ENCODE assay signal across 8 mouse cellular contexts in genomic region chr8:126539355-126540093, GRCm38 (mm10). TPM values are rescaled to one million over a fixed set of nuclear protein-coding genes. Genes with fewer than 3 reads are reported as not detected.
A peak's percentile ranks its signal among the peaks of the same experiment; 100 is the strongest.
DNase-seq lines count a peak whose midpoint lies in the region; ATAC-seq and TF ChIP-seq lines count a peak whose summit lies in the region.

No protein-coding gene starts in this region.

- peak overlapping the region; percentile 21; the same call in 1 of the 2 replicates for H3K27ac ChIP-seq in intestine, postnatal 0 days (ENCODE audit: low read depth, low read length)
- H3K27ac ChIP-seq in midbrain, embryonic 10.5 days (replicated peaks) = peak overlapping the region; percentile 82

- no peak overlapping the region for H3K4me3 ChIP-seq in intestine, postnatal 0 days (ENCODE audit: low read depth, low read length)
- H3K4me3 ChIP-seq in midbrain, embryonic 10.5 days = peak overlapping the region; percentile 37; the same call in 1 of the 2 replicates

- no peak overlapping the region for H3K4me2 ChIP-seq in intestine, postnatal 0 days (replicated peaks; ENCODE audit: low read depth)

- no peak overlapping the region for H3K9ac ChIP-seq in intestine, postnatal 0 days (ENCODE audit: low read depth, low read length)

- H3K4me1 ChIP-seq in intestine, postnatal 0 days (replicated peaks; ENCODE audit: control insufficient read depth, insufficient read depth, low read length) = peaks cover 10% of the 10 kb centered on the region; the same call in 1 of the 2 replicates
- H3K4me1 ChIP-seq in midbrain, embryonic 10.5 days = peaks cover 54% of the 10 kb centered on the region

- H3K36me3 ChIP-seq in intestine, postnatal 0 days (ENCODE audit: control insufficient read depth, insufficient read depth) = no peaks in the 10 kb centered on the region
- H3K36me3 ChIP-seq in midbrain, embryonic 10.5 days = no peaks in the 10 kb centered on the region

- H3K27me3 ChIP-seq in intestine, postnatal 0 days (replicated peaks; ENCODE audit: control insufficient read depth, insufficient read depth, low read length) = no peaks in the 10 kb centered on the region
- no peaks in the 10 kb centered on the region for H3K27me3 ChIP-seq in midbrain, embryonic 10.5 days (ENCODE audit: low read depth, poor library complexity, severe bottlenecking)

- 28% methylated on average over 10 of the region's 10 CpGs for WGBS in intestine, postnatal 0 days
- 72% methylated on average over 10 of the region's 10 CpGs for WGBS in midbrain, embryonic 10.5 days

- TF ChIP-seq CTCF in intestine, postnatal 0 days (IDR thresholded peaks at IDR 0.05; ENCODE audit: low read depth) = no peak

- no peaks in the 10 kb centered on the region for H3K9me3 ChIP-seq in intestine, postnatal 0 days (ENCODE audit: control insufficient read depth)
- H3K9me3 ChIP-seq in midbrain, embryonic 10.5 days (replicated peaks) = no peaks in the 10 kb centered on the region

- peak; percentile 9; the same call in 1 of the 2 replicates for ATAC-seq in granulocyte monocyte progenitor cell, adult 5-6 weeks (replicated peaks; ENCODE audit: poor library complexity, severe bottlenecking)
- peak; percentile 60 for ATAC-seq in intestine, postnatal 0 days

- DNase-seq in adrenal gland, adult 2 months = peak; percentile 65
- DNase-seq in adrenal gland, adult 18-20 months (ENCODE audit: low spot score in 2 of 2) = no peak
- DNase-seq in R1 (ENCODE audit: low read depth, low spot score) = peak; percentile 57
- peak; percentile 39 for DNase-seq in midbrain, embryonic 10.5 days (ENCODE audit: low spot score)
- DNase-seq in layer of hippocampus, postnatal 36 days = no peak
- no peak for DNase-seq in frontal cortex, postnatal 14 days (ENCODE audit: low spot score in 2 of 2)

RNA-seq across cellular contexts. Expression of gene Irf2bp2, which starts 54.3 kb away (rescaled TPM):
- total RNA-seq in adrenal gland, adult 2 months (2021) = 10 to 100 TPM; 89.4 to 92.0 TPM
- polyA plus RNA-seq in adrenal gland, adult 2 months (2012; rRNA removed) = 111 and 120 TPM in 2 replicates
- total RNA-seq in adrenal gland, adult 18-20 months (2021) = 100 to 1,000 TPM; 118 to 119 TPM
- total RNA-seq in granulocyte monocyte progenitor cell, adult 5-6 weeks (2014; fragmentation: Nextera tagmentation) = 112 and 113 TPM in 2 replicates
- 97.9 and 112 TPM in 2 replicates for total RNA-seq in granulocyte monocyte progenitor cell, adult 5-6 weeks (2017)
- polyA plus RNA-seq in intestine, postnatal 0 days (2015; fragmentation: Nextera tagmentation; extraction: Ambion mirVana) = 13.3 and 14.9 TPM in 2 replicates
- polyA plus RNA-seq in midbrain, embryonic 10.5 days (2016; fragmentation: Nextera tagmentation; extraction: Ambion mirVana) = 3.8 and 4.0 TPM in 2 replicates
- total RNA-seq in layer of hippocampus, postnatal 36 days (2021) = 10 to 100 TPM; 61.4 to 61.6 TPM

Comparison
In these comparisons a context has a peak if more than half of its experiments do, and no peak if none do; other contexts are left out.
1. DNase-seq: peak in adrenal gland, adult 2 months (single experiment), R1 (single experiment) and midbrain, embryonic 10.5 days (single experiment); none in adrenal gland, adult 18-20 months (0 of 2), layer of hippocampus, postnatal 36 days (0 of 2) and frontal cortex, postnatal 14 days (0 of 2).